Mouse (Mus musculus) MEL (cell line): ENCODE measurements at regions not wholly inside any gene's neighbourhood (a gene's known extent, or its start where the extent isn't known, plus 50 kb on each side); places are given as distances from the start of the nearest gene placed in this dataset.

Experiments
- DNase-seq: peaks from one replicate; pipeline ENCODE4 v3.0.0; 2011; ENCODE audit warnings: low read depth, low spot score
- H3K27ac ChIP-seq: 2 replicates; pipeline ENCODE4 v1.5.1; 2012; ENCODE audit warnings: low read depth, mild to moderate bottlenecking, control low read depth, low read length, moderate library complexity; ENCODE audit not compliant: control insufficient read depth
- H3K27me3 ChIP-seq, 2 experiments: fragments of 150-350 bp in 1 of 2; sonication (generic) in 1 of 2; 2 replicates each; pipeline ENCODE4 v1.6.1; 2012; ENCODE audit warnings: low read length in 2 of 2, mild to moderate bottlenecking in 2 of 2, improper control_type of control experiment in 1 of 2, moderate library complexity in 1 of 2; ENCODE audit not compliant: insufficient read depth in 2 of 2, control insufficient read depth in 1 of 2
- H3K36me3 ChIP-seq, 2 experiments: 2 replicates each; pipeline ENCODE4 v1.6.1; 2012 to 2014; ENCODE audit warnings: low read length in 2 of 2, improper control_type of control experiment in 1 of 2, inconsistent platforms in 1 of 2, mild to moderate bottlenecking in 1 of 2; ENCODE audit not compliant: insufficient read depth in 2 of 2, control insufficient read depth in 1 of 2
- H3K4me1 ChIP-seq, 2 experiments: fragments of 150-350 bp in 1 of 2; sonication (generic) in 1 of 2; 2 replicates each; pipeline ENCODE4 v1.6.1; 2012; ENCODE audit warnings: low read length in 2 of 2, improper control_type of control experiment in 1 of 2, mild to moderate bottlenecking in 1 of 2; ENCODE audit not compliant: insufficient read depth in 2 of 2, control insufficient read depth in 1 of 2
- H3K4me3 ChIP-seq, 2 experiments: fragments of 150-350 bp in 1 of 2; sonication (generic) in 1 of 2; 2 replicates each; pipeline ENCODE4 v1.5.1; 2012; ENCODE audit warnings: low read depth in 2 of 2, low read length in 2 of 2, mild to moderate bottlenecking in 2 of 2, moderate library complexity in 2 of 2, control low read depth in 1 of 2, improper control_type of control experiment in 1 of 2; ENCODE audit not compliant: control insufficient read depth in 1 of 2, insufficient read depth in 1 of 2
- H3K79me2 ChIP-seq: 2 replicates; pipeline ENCODE4 v1.6.1; 2012; ENCODE audit warnings: mild to moderate bottlenecking, low read length, moderate library complexity; ENCODE audit not compliant: control insufficient read depth, poor library complexity, insufficient read depth
- H3K9ac ChIP-seq: 2 replicates; pipeline ENCODE4 v1.6.1; 2012; ENCODE audit warnings: low read depth, mild to moderate bottlenecking, control low read depth, low read length, moderate library complexity; ENCODE audit not compliant: control insufficient read depth, poor library complexity, severe bottlenecking
- H3K9me3 ChIP-seq: fragments of 150-350 bp; sonication (generic); replicated peaks from 2 replicates; pipeline ENCODE4 v1.6.1; 2012; ENCODE audit warnings: mild to moderate bottlenecking, low read length, improper control_type of control experiment, moderate library complexity; ENCODE audit not compliant: insufficient read depth
- CHD1 ChIP-seq: IDR thresholded peaks from 2 replicates; pipeline ENCODE4 v1.6.1; 2012; ENCODE audit warnings: low read depth, mild to moderate bottlenecking, inconsistent platforms, low read length, improper control_type of control experiment
- CHD2 ChIP-seq: IDR thresholded peaks from 2 replicates; pipeline ENCODE4 v1.6.1; 2011; ENCODE audit warnings: low read length, improper control_type of control experiment
- CTCF ChIP-seq, 3 experiments: IDR thresholded peaks in 2 of 3; conservative IDR thresholded peaks in 1 of 3; 2 replicates each; pipeline ENCODE4 v1.5.1; 2011 to 2012; ENCODE audit warnings: low read length in 3 of 3, low read depth in 2 of 3, mild to moderate bottlenecking in 2 of 3, improper control_type of control experiment in 1 of 3, inconsistent platforms in 1 of 3, mixed read lengths in 1 of 3, moderate library complexity in 1 of 3; ENCODE audit not compliant: control insufficient read depth in 1 of 3, insufficient read depth in 1 of 3, poor library complexity in 1 of 3, severe bottlenecking in 1 of 3
- ETS1 ChIP-seq: IDR thresholded peaks from 2 replicates; pipeline ENCODE4 v1.6.1; 2012; ENCODE audit warnings: low read depth, mild to moderate bottlenecking, inconsistent platforms, low read length, improper control_type of control experiment, moderate library complexity
- GABPA ChIP-seq: IDR thresholded peaks from 2 replicates; pipeline ENCODE4 v1.6.1; 2012; ENCODE audit warnings: low read depth, mild to moderate bottlenecking, inconsistent platforms, low read length, improper control_type of control experiment, moderate library complexity
- HCFC1 ChIP-seq: IDR thresholded peaks from 2 replicates; pipeline ENCODE4 v1.6.1; 2012; ENCODE audit warnings: low read depth, mild to moderate bottlenecking, inconsistent platforms, low read length, improper control_type of control experiment, moderate library complexity
- JUND ChIP-seq: IDR thresholded peaks from 2 replicates; pipeline ENCODE4 v1.6.1; 2011; ENCODE audit warnings: low read depth, mild to moderate bottlenecking, improper control_type of control experiment, low read length
- KAT2A ChIP-seq: conservative IDR thresholded peaks from 2 replicates; pipeline ENCODE4 v1.6.1; 2012; ENCODE audit warnings: low read depth, low read length, improper control_type of control experiment, inconsistent platforms
- MAFK ChIP-seq: IDR thresholded peaks from 2 replicates; pipeline ENCODE4 v1.6.1; 2011; ENCODE audit warnings: low read depth, mild to moderate bottlenecking, low read length, improper control_type of control experiment, borderline replicate concordance
- MAZ ChIP-seq: IDR thresholded peaks from 2 replicates; pipeline ENCODE4 v1.6.1; 2012; ENCODE audit warnings: low read depth, mild to moderate bottlenecking, inconsistent platforms, low read length, improper control_type of control experiment
- NELFE ChIP-seq: IDR thresholded peaks from 2 replicates; pipeline ENCODE4 v1.6.1; 2011; ENCODE audit warnings: low read depth, low read length, improper control_type of control experiment
- POLR2A ChIP-seq, 2 experiments: IDR thresholded peaks; 2 replicates each; pipeline ENCODE4 v1.6.1; 2011 to 2012; ENCODE audit warnings: low read length in 2 of 2, mild to moderate bottlenecking in 2 of 2, control low read depth in 1 of 2, improper control_type of control experiment in 1 of 2, low read depth in 1 of 2, moderate library complexity in 1 of 2; ENCODE audit not compliant: control insufficient read depth in 1 of 2, insufficient read depth in 1 of 2, poor library complexity in 1 of 2
- POLR2AphosphoS2 ChIP-seq: IDR thresholded peaks from 2 replicates; pipeline ENCODE4 v1.6.1; 2011; ENCODE audit warnings: low read length, improper control_type of control experiment
- RCOR1 ChIP-seq: IDR thresholded peaks from 2 replicates; pipeline ENCODE4 v1.6.1; 2012; ENCODE audit warnings: low read depth, mild to moderate bottlenecking, inconsistent platforms, low read length, improper control_type of control experiment
- SIN3A ChIP-seq: IDR thresholded peaks from 2 replicates; pipeline ENCODE4 v1.6.1; 2012; ENCODE audit warnings: low read length, improper control_type of control experiment, inconsistent platforms
- TBP ChIP-seq: IDR thresholded peaks from 2 replicates; pipeline ENCODE4 v1.8.0; 2011; ENCODE audit warnings: low read depth, low read length, improper control_type of control experiment
- TCF12 ChIP-seq: IDR thresholded peaks from 2 replicates; pipeline ENCODE4 v1.6.1; 2014; ENCODE audit warnings: low read depth, mild to moderate bottlenecking, inconsistent platforms, low read length, improper control_type of control experiment, moderate library complexity
- USF2 ChIP-seq, 2 experiments: IDR thresholded peaks; 2 replicates each; pipeline ENCODE4 v1.6.1; 2011 to 2012; ENCODE audit warnings: improper control_type of control experiment in 2 of 2, low read length in 2 of 2, borderline replicate concordance in 1 of 2, inconsistent platforms in 1 of 2, low read depth in 1 of 2, mild to moderate bottlenecking in 1 of 2; ENCODE audit not compliant: insufficient read depth in 1 of 2

DNA sequence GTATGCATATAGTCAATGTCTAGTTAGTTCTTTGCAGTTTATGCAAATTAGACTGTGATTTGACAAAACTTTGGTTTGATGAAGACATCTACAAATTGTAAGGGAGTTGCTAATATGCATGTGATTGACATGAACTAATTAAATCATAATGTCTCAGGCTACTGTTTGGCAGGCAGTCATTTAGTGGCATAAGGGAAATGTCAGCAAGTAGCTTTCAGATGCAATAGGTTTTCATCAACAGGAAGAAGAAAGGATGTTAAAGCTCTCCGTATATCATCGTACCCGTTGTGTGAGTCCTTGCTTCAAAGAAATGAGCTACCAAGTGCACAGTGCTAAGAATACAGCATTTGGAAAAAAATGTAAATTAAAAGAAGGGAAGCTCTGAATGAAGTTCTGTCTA is 264.1 kb downstream of the Cps1 start:
- Histone ChIP-seq H3K27ac (no peak overlapping the region), H3K27me3 (no peaks in the 10 kb centered on the region), H3K9ac (no peak overlapping the region), H3K4me1 (no peaks in the 10 kb centered on the region), H3K36me3 (no peaks in the 10 kb centered on the region), H3K4me3 (no peak overlapping the region), H3K79me2 (no peaks in the 10 kb centered on the region), H3K9me3 (no peaks in the 10 kb centered on the region)
- TF ChIP-seq USF2 (IDR thresholded peaks at IDR 0.05; ENCODE audit: borderline replicate concordance in 1 of 2, insufficient read depth in 1 of 2, low read depth in 1 of 2, low read length in 2 of 2) (no peak), NELFE (no peak), KAT2A (no peak), CHD2 (no peak), TCF12 (no peak), RCOR1 (no peak), ETS1 (no peak), POLR2AphosphoS2 (no peak), CHD1 (no peak), SIN3A (no peak), TBP (no peak), POLR2A (IDR thresholded peaks at IDR 0.05; ENCODE audit: control insufficient read depth in 1 of 2, insufficient read depth in 1 of 2, low read depth in 1 of 2, low read length in 2 of 2, poor library complexity in 1 of 2) (no peak), GABPA (no peak), JUND (no peak)
- no peak for DNase-seq

DNA sequence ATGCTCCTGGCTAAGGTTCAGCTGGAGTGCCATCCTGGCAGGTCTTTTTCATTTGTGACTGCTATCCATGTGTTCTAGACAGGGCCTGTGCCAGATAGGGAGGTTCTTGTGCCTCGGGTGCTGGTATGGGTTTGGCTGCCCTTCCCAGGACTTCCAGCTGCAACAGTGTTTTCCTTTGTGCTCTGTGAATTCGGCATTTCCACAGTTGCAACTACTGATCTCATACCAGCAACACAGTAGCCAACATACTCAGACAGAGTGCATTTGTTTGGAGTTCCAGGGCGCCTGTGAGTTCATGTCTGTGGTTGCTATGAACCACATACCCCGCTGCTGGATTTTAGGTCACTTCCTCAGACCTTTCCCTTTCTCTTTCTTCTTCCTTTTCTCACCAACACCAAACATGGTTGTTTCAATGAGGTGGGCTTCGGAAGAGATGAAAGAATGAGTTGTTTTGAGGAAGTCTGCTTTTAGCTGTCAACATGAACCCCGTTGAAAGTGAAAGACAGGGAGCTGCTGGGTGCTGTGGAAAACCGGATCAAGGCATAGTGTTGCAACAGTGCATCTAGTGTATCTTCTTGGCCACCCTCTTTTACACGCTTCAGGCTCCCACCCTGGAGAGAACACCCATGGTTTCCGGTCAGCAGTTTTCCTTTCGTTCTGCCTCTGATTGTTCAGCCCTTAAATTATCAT is 275.1 kb downstream of the Cps1 start:
- no peaks in the 10 kb centered on the region for H3K9me3 ChIP-seq
- H3K4me1 ChIP-seq: no peaks in the 10 kb centered on the region
- DNase-seq: no peak
- no peaks in the 10 kb centered on the region for H3K79me2 ChIP-seq
- H3K4me3 ChIP-seq: no peak overlapping the region
- H3K27ac ChIP-seq: no peak overlapping the region
- TF ChIP-seq CTCF (IDR thresholded peaks at IDR 0.05 in 2 of 3, conservative IDR thresholded peaks at IDR 0.05 in 1 of 3; ENCODE audit: control insufficient read depth in 1 of 3, insufficient read depth in 1 of 3, low read depth in 2 of 3, low read length in 3 of 3, poor library complexity in 1 of 3, severe bottlenecking in 1 of 3): no peak
- TF ChIP-seq MAZ: no peak
- no peak for TF ChIP-seq HCFC1
- no peak for TF ChIP-seq MAFK
- no peak for TF ChIP-seq NELFE
- TF ChIP-seq ETS1: no peak
- TF ChIP-seq TCF12: no peak
- no peak overlapping the region for H3K9ac ChIP-seq
- H3K36me3 ChIP-seq: no peaks in the 10 kb centered on the region
- no peaks in the 10 kb centered on the region for H3K27me3 ChIP-seq
